Mouse (Mus musculus) thymus, adult 2 months (tissue): ENCODE results near the gene Ackr2.

Source experiments
- CTCF ChIP-seq: fragments of 200-500 bp; IDR thresholded peaks from 2 replicates; pipeline ENCODE4 v1.5.1; 2012; ENCODE audit warnings: mild to moderate bottlenecking, control low read depth, low read length, moderate library complexity, borderline replicate concordance; ENCODE audit not compliant: control insufficient read depth, poor library complexity, insufficient read depth; ENCODE audit errors: extremely low read depth
- POLR2A ChIP-seq: fragments of 200-500 bp; IDR thresholded peaks from 2 replicates; pipeline ENCODE4 v1.6.1; 2012; ENCODE audit warnings: mild to moderate bottlenecking, low read length, control low read depth, moderate library complexity; ENCODE audit not compliant: control insufficient read depth, poor library complexity, insufficient read depth; ENCODE audit errors: extremely low read depth

GRCm38 (mm10) chr9:121858153-121858488 is 40.0 kb upstream of the Ackr2 start, which contains the start of gene Higd1a:
- no peak for TF ChIP-seq CTCF
- no peak for TF ChIP-seq POLR2A
